Comparison of ENCODE assay signal across 11 mouse cellular contexts in the genomic region with DNA sequence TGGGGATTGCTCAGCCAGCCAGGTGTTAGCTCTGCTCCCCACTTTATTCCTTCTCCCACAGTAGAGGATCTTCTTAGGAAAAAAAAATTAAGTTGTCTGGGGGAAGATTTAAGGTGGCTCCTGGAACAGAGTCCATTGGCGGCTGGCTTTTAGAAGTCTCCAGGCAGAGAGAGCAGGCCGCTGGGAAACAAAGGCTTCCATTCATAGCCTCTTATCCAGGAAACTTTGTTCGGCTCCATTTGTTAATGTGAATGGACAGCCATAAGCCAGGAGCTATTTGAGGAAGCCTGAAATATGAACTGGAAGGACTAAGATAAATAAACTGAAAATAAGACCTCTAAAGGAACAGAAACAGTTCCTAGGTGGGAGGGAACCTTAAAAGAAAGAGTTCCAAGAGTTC. TPM values are rescaled to one million over a fixed set of nuclear protein-coding genes. Genes with fewer than 3 reads are reported as not detected.
DNase-seq lines count a peak whose midpoint lies in the region; ATAC-seq and TF ChIP-seq lines count a peak whose summit lies in the region.
"Had no signal": no experiment of that assay in that cellular context is flagged by ENCODE, and none has a peak within 500 bp of the region (broad histone marks: within the 10 kb centered on the region; RNA-seq: fewer than 3 reads in every experiment).

No protein-coding gene starts in this region.

- no peaks in the 10 kb centered on the region for H3K36me3 ChIP-seq in liver, adult 2 months (ENCODE audit: control insufficient read depth, insufficient read depth, low read length)
- no peaks in the 10 kb centered on the region for H3K36me3 ChIP-seq in liver, postnatal 0 days (replicated peaks; ENCODE audit: insufficient read depth, low read length)
- H3K36me3 ChIP-seq in intestine, embryonic 16.5 days (ENCODE audit: control insufficient read depth, insufficient read depth, low read length), result no peaks in the 10 kb centered on the region
- H3K36me3 ChIP-seq in neural tube, embryonic 15.5 days, result no peaks in the 10 kb centered on the region

- no peaks in the 10 kb centered on the region for H3K9me3 ChIP-seq in liver, postnatal 0 days (ENCODE audit: low read length)
- H3K9me3 ChIP-seq in intestine, embryonic 16.5 days (ENCODE audit: control insufficient read depth, low read length), result no peaks in the 10 kb centered on the region
- H3K9me3 ChIP-seq in neural tube, embryonic 15.5 days (replicated peaks), result no peaks in the 10 kb centered on the region

- WGBS in liver, adult 2 months, result 56% methylated on average over 3 of the region's 3 CpGs
- 53% methylated on average over 3 of the region's 3 CpGs for WGBS in liver, postnatal 0 days (ENCODE audit: insufficient replicate concordance)
- whole genome bisulfite sequencing in intestine, embryonic 16.5 days, result 3% methylated on average over 3 of the region's 3 CpGs
- 1% methylated on average over 3 of the region's 3 CpGs for WGBS in neural tube, embryonic 15.5 days

- no peak for TF ChIP-seq CTCF in liver, adult 2 months (IDR thresholded peaks at IDR 0.05; ENCODE audit: low read depth, low read length)
- TF ChIP-seq CTCF in liver, postnatal 0 days (IDR thresholded peaks at IDR 0.05; ENCODE audit: low read depth), result no peak

- ATAC-seq in liver, postnatal 0 days, result no peak
- peak; percentile 84 for ATAC-seq in intestine, embryonic 16.5 days
- ATAC-seq in neural tube, embryonic 15.5 days (ENCODE audit: low FRiP score), result no peak

- H3K4me1 ChIP-seq in liver, adult 2 months (ENCODE audit: control insufficient read depth, insufficient read depth, low read length), result peaks cover 2% of the 10 kb centered on the region; the same call in 1 of the 2 replicates
- H3K4me1 ChIP-seq in liver, postnatal 0 days (ENCODE audit: insufficient read depth), result no peaks in the 10 kb centered on the region; the same call in 1 of the 2 replicates
- peaks cover 11% of the 10 kb centered on the region for H3K4me1 ChIP-seq in intestine, embryonic 16.5 days (ENCODE audit: control insufficient read depth, insufficient read depth, low read length)
- peaks cover 8% of the 10 kb centered on the region; the same call in 1 of the 2 replicates for H3K4me1 ChIP-seq in neural tube, embryonic 15.5 days

- H3K4me3 ChIP-seq in liver, adult 2 months (ENCODE audit: insufficient read depth, low read depth, low read length), result no peak overlapping the region
- H3K4me3 ChIP-seq in liver, postnatal 0 days (ENCODE audit: low read depth, low read length), result no peak overlapping the region
- no peak overlapping the region for H3K4me3 ChIP-seq in intestine, embryonic 16.5 days (ENCODE audit: low read length)
- no peak overlapping the region for H3K4me3 ChIP-seq in neural tube, embryonic 15.5 days (replicated peaks)

- no peaks in the 10 kb centered on the region for H3K79me2 ChIP-seq in liver, adult 2 months (ENCODE audit: control insufficient read depth, insufficient read depth, low read length)

- no peak for TF ChIP-seq POLR2A in liver, adult 2 months (IDR thresholded peaks at IDR 0.05; ENCODE audit: extremely low read depth, insufficient read depth, low read length)

- no peak overlapping the region for H3K27ac ChIP-seq in liver, adult 2 months (replicated peaks; ENCODE audit: insufficient read depth, low read depth, low read length)
- H3K27ac ChIP-seq in liver, postnatal 0 days (ENCODE audit: low read depth), result no peak overlapping the region
- H3K27ac ChIP-seq in intestine, embryonic 16.5 days (ENCODE audit: low read length), result peak overlapping the region; percentile 75
- H3K27ac ChIP-seq in neural tube, embryonic 15.5 days (replicated peaks), result peak overlapping the region; percentile 66; the same call in 1 of the 2 replicates

- TF ChIP-seq EP300 in liver, postnatal 0 days (IDR thresholded peaks at IDR 0.05; ENCODE audit: low read depth), result no peak

- H3K4me2 ChIP-seq in liver, postnatal 0 days (ENCODE audit: low read depth, low read length), result no peak overlapping the region
- H3K4me2 ChIP-seq in intestine, embryonic 16.5 days (ENCODE audit: low read depth, low read length), result peak overlapping the region; percentile 25
- H3K4me2 ChIP-seq in neural tube, embryonic 15.5 days, result no peak overlapping the region

- peak; percentile 28 for DNase-seq in liver, adult 2 months (ENCODE audit: extremely low read depth, low read depth, low spot score)
- DNase-seq in liver, postnatal 0 days, result no peak
- DNase-seq in embryo, embryonic 9.5 days (ENCODE audit: extremely low spot score), result peak; percentile 61
- no peak for DNase-seq in thymus, postnatal 36 days
- no peak for DNase-seq in spleen, adult 12 weeks (ENCODE audit: low spot score)
- DNase-seq in right cerebral cortex, postnatal 25 days, result no peak
- DNase-seq: thymus, adult 18-20 months had no signal

- H3K27me3 ChIP-seq in liver, adult 2 months (ENCODE audit: control insufficient read depth, insufficient read depth, low read length), result no peaks in the 10 kb centered on the region
- no peaks in the 10 kb centered on the region for H3K27me3 ChIP-seq in liver, postnatal 0 days (ENCODE audit: insufficient read depth, low read length)
- H3K27me3 ChIP-seq in intestine, embryonic 16.5 days (replicated peaks; ENCODE audit: control insufficient read depth, insufficient read depth, low read length), result no peaks in the 10 kb centered on the region
- H3K27me3 ChIP-seq in neural tube, embryonic 15.5 days (replicated peaks), result no peaks in the 10 kb centered on the region

- H3K9ac ChIP-seq in liver, adult 2 months (ENCODE audit: low read depth, low read length), result no peak overlapping the region
- no peak overlapping the region for H3K9ac ChIP-seq in liver, postnatal 0 days (replicated peaks)
- H3K9ac ChIP-seq in intestine, embryonic 16.5 days (ENCODE audit: low read depth, low read length), result no peak overlapping the region
- no peak overlapping the region for H3K9ac ChIP-seq in neural tube, embryonic 15.5 days (replicated peaks)

RNA-seq across cellular contexts. Expression of gene Tns4, which starts 24.0 kb away (rescaled TPM):
- total RNA-seq in liver, adult 2 months (2014; rRNA removed), result 0.27 and 0.46 TPM in 2 replicates
- polyA plus RNA-seq in liver, adult 2 months (2012; rRNA removed), result 0.27 and 1.2 TPM in 2 replicates
- polyA plus RNA-seq in liver, postnatal 0 days (2015; fragmentation: Nextera tagmentation; extraction: Ambion mirVana), result 0.25 and 0.31 TPM in 2 replicates
- polyA plus RNA-seq in intestine, embryonic 16.5 days (2015; fragmentation: Nextera tagmentation; extraction: Ambion mirVana), result 0.65 and 1.3 TPM in 2 replicates
- polyA plus RNA-seq in neural tube, embryonic 15.5 days (2015; fragmentation: Nextera tagmentation; extraction: Ambion mirVana), result 0.09 and 0.22 TPM in 2 replicates
- total RNA-seq: MEL had no signal

RNA-seq across cellular contexts. Expression of gene Ccr7, which starts 41.8 kb away (rescaled TPM):
- 0.55 and 0.74 TPM in 2 replicates for total RNA-seq in liver, adult 2 months (2014; rRNA removed)
- 0.91 and 1.5 TPM in 2 replicates for polyA plus RNA-seq in liver, adult 2 months (2012; rRNA removed)
- 1.5 and 1.6 TPM in 2 replicates for polyA plus RNA-seq in liver, postnatal 0 days (2015; fragmentation: Nextera tagmentation; extraction: Ambion mirVana)
- 0.36 and 0.64 TPM in 2 replicates for polyA plus RNA-seq in intestine, embryonic 16.5 days (2015; fragmentation: Nextera tagmentation; extraction: Ambion mirVana)
- polyA plus RNA-seq in neural tube, embryonic 15.5 days (2015; fragmentation: Nextera tagmentation; extraction: Ambion mirVana), result 0.52 TPM in 1 of 2 replicates, not detected in the other
- total RNA-seq: left cerebral cortex, postnatal 10 days had no signal

Comparison
In these comparisons a context has a peak if more than half of its experiments do, and no peak if none do; other contexts are left out.
1. DNase-seq: peak in liver, adult 2 months (single experiment) and embryo, embryonic 9.5 days (single experiment); none in liver, postnatal 0 days (single experiment), thymus, postnatal 36 days (0 of 2), spleen, adult 12 weeks (single experiment) and right cerebral cortex, postnatal 25 days (single experiment).
2. H3K27ac ChIP-seq: peak in intestine, embryonic 16.5 days (single experiment) and neural tube, embryonic 15.5 days (single experiment); none in liver, adult 2 months (single experiment) and liver, postnatal 0 days (single experiment).